Mouse (Mus musculus) kidney, adult 2 months (tissue): Measurements from ENCODE around the gene Glyat.

Experiments used
- CTCF ChIP-seq: fragments of 200-500 bp; conservative IDR thresholded peaks from 2 replicates; pipeline ENCODE4 v1.5.1; 2011; ENCODE audit warnings: low read depth, mild to moderate bottlenecking, control low read depth, low read length, moderate library complexity, mixed read lengths; ENCODE audit not compliant: insufficient read depth, insufficient read length
- POLR2A ChIP-seq: fragments of 200-500 bp; IDR thresholded peaks from one replicate; pipeline ENCODE4 v1.6.1; 2011; ENCODE audit warnings: low read depth, low read length, control low read depth

GRCm38 (mm10) chr19:12596290-12597072, 36.6 kb upstream of the Glyat start:
- no peak for TF ChIP-seq CTCF
- peak; percentile 46 for TF ChIP-seq POLR2A
